Mouse (Mus musculus) adrenal gland (tissue): ENCODE data around the gene Rps9.

ENCODE experiments used
- microRNA-seq, 2 experiments: library from miRNA; unstranded; fragments of <30 nt; microRNA quantifications; one replicate each; pipeline ENCODE4; 2019

Gene Rps9

Small RNAs within 50 kb of the gene (microRNA-seq; reads per million reads assigned to microRNA genes)
- gene Mir3572 = 2.1 to 3.0 reads per million in 2 experiments
